Mouse (Mus musculus): Measurements from ENCODE around the gene Daam2.

GRCm38 (mm10) chr17:49422286-49423066 is 141.7 kb downstream of the Daam2 start:
- TF ChIP-seq CTCF (IDR thresholded peaks at IDR 0.05) (no peak), EP300 (IDR thresholded peaks at IDR 0.05) (no peak)
